Mouse (Mus musculus) T-helper 1 cell (primary cell): Measurements from ENCODE around the gene Olfr1157.

Experiments used
- in situ Hi-C: fragments of 300-600 bp; cut with MboI, MseI; formaldehyde crosslinking; loops from one replicate; pipeline ENCODE4 v1.15.1; 2025; ENCODE audit warnings: high pct_unique_total_duplicates

Olfr1157 gene

GRCm38 (mm10) chr2:87968199-87968598 is at the start of gene Olfr1157:
Gene Olfr1157, minus strand, starts transcription at chr2:87968299.
- in situ Hi-C loops: no loop called here

GRCm38 (mm10) chr2:88007515-88008318 is 39.6 kb upstream of the Olfr1157 start, which contains the start of gene Olfr1160:
Gene Olfr1160, minus strand, starts transcription at chr2:88008268.
- in situ Hi-C loops: no loop called here

GRCm38 (mm10) chr2:87989813-87990212 is 21.7 kb upstream of the Olfr1157 start, which contains the start of gene Olfr1158:
Gene Olfr1158, plus strand, starts transcription at chr2:87990113.
- in situ Hi-C loops: no loop called here

GRCm38 (mm10) chr2:87974563-87974962 is 6.5 kb upstream of the Olfr1157 start, which contains the start of gene Olfr74:
Gene Olfr74, minus strand, starts transcription at chr2:87974663.
- in situ Hi-C loops: no loop called here

- in situ Hi-C loops: no loop called here
These were observed 15.1 kb downstream of the Olfr1157 start, which contains the start of gene Olfr1156 for GRCm38 (mm10) chr2:87953000-87953399. Gene Olfr1156, minus strand, starts transcription at chr2:87953100.

GRCm38 (mm10) chr2:87945037-87945436 is 23.1 kb downstream of the Olfr1157 start, which contains the start of gene Olfr1155:
Gene Olfr1155, minus strand, starts transcription at chr2:87945137.
- in situ Hi-C loops: no loop called here
